Mouse (Mus musculus): ENCODE measurements around the gene Atxn10. TPM values are rescaled to one million over a fixed set of nuclear protein-coding genes. Genes with fewer than 3 reads are reported as not detected.

Atxn10 gene
- total RNA-seq, 2 experiments from 2014 or later, result 323 to 344 TPM

Other genes with a start within 250 kb of the Atxn10 start
- gene Smc1b, start 204.3 kb upstream of the Atxn10 start, total RNA-seq (2021), result under 1 TPM in 1 of 2 experiments, not detected in 1; 0.12 TPM
- under 1 TPM in 1 of 2 experiments, not detected in 1; 0.21 TPM for gene Ribc2, start 204.2 kb upstream of the Atxn10 start, total RNA-seq (2021)
- gene Fbln1, start 130.3 kb upstream of the Atxn10 start, total RNA-seq (2021), result 10 to 100 TPM; 10.8 to 18.3 TPM
- not detected for gene 7530416G11Rik, start 167.0 kb downstream of the Atxn10 start, total RNA-seq (2021)
- 10 to 100 TPM; 33.8 to 34.8 TPM for gene Wnt7b, start 246.2 kb downstream of the Atxn10 start, total RNA-seq (2021)

All from layer of hippocampus, postnatal 14 days (tissue).